Mouse (Mus musculus): ENCODE measurements around the gene Spsb2. TPM values are rescaled to one million over a fixed set of nuclear protein-coding genes. Genes with fewer than 3 reads are reported as not detected.
A peak's percentile ranks its signal among the peaks of the same experiment; 100 is the strongest.
"Not testable (repeated sequence)": the region's sequence is repeated elsewhere in the genome, so short reads cannot be mapped to it uniquely, and the experiment has no call there.

Spsb2 gene
- polyA plus RNA-seq, 1 experiment from 2014 or later: 8.2 TPM

DNA sequence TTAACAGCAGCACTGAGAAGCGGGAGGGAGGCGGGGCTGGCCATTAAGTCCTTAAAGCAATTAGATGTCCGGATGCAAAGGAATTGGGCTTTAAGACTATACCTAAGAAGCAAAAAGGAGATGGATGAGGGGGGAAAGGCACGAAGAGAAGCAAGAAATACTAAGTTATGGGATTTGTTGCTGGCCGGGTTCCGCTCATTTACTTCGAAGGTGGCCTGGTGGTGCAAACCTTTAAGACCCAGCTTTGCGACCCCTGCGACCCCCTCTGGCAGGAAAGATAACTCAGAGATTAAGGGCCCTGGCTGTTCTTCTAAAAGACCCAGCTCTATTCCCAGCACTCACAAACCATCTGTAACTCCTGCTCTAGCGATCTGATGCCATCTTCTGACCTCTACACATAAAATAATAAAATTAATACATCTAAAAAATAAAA, 28.5 kb upstream of the Spsb2 start:
- no peak overlapping the region for H3K27ac ChIP-seq
- peak overlapping the region; percentile 36 for H3K4me3 ChIP-seq (replicated peaks)
- WGBS: 2% methylated on average over 10 of the region's 10 CpGs
- H3K4me2 ChIP-seq (replicated peaks): peak overlapping the region; percentile 60
- H3K27me3 ChIP-seq: peaks cover 7% of the 10 kb centered on the region
- peaks cover 17% of the 10 kb centered on the region for H3K4me1 ChIP-seq (replicated peaks)
- peak overlapping the region; percentile 42; the same call in 1 of the 2 replicates for H3K9ac ChIP-seq (replicated peaks)
- H3K36me3 ChIP-seq: no peaks in the 10 kb centered on the region
- no peaks in the 10 kb centered on the region for H3K9me3 ChIP-seq
- ATAC-seq: peak; percentile 44; the same call in 1 of the 2 replicates

DNA sequence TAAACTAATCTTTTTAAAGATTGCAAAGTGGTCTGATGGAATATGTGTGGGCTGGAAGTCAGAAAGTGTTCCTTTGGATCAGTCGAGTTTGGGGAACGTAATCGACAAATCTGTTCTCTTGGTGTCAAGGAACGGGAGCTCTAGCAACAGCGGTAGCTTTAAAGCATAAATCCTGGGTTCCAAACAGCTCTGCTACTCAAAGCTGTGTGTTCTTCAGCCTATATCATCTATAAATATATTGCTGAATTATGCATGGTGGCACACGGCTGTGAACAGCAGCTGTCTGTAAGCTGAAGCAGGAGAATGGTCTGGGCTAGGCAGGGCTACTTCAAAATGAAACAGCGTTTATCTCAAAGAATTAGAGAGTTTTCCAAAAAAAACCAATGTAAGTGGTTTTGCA, 27.5 kb upstream of the Spsb2 start:
- Histone ChIP-seq H3K36me3 (no peaks in the 10 kb centered on the region), H3K4me2 (replicated peaks) (no peak overlapping the region), H3K27me3 (peaks cover 7% of the 10 kb centered on the region), H3K9ac (replicated peaks) (no peak overlapping the region), H3K4me3 (replicated peaks) (no peak overlapping the region), H3K4me1 (replicated peaks) (peaks cover 17% of the 10 kb centered on the region), H3K27ac (no peak overlapping the region), H3K9me3 (no peaks in the 10 kb centered on the region)
- no peak for ATAC-seq
- WGBS: 89% methylated on average over 7 of the region's 7 CpGs

DNA sequence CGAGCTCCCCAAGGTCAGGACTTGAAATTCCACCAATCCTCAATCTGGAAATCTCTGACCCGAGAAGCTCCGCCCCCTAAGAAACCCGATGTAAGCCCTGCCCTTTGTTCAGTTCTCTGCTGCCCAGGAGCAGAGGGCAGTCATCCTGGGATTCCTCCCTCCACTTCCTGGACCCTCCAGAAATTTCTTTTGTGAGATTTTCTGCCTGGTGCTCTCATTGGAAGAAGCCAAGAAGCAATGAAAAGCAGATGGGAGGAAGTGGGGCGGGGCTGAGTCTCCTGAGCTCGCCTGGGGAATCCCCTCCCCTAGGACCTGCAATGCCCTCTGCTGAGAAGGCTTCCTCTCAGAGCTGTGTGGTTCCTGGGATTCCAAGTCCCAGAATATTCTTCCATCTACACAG, 26.0 kb upstream of the Spsb2 start:
- Histone ChIP-seq H3K9ac (replicated peaks) (no peak overlapping the region), H3K36me3 (no peaks in the 10 kb centered on the region), H3K27ac (no peak overlapping the region), H3K27me3 (peaks cover 7% of the 10 kb centered on the region), H3K4me2 (replicated peaks) (no peak overlapping the region), H3K4me3 (replicated peaks) (no peak overlapping the region), H3K4me1 (replicated peaks) (peaks cover 17% of the 10 kb centered on the region), H3K9me3 (no peaks in the 10 kb centered on the region)
- 25% methylated on average over 6 of the region's 6 CpGs for WGBS
- ATAC-seq: no peak

DNA sequence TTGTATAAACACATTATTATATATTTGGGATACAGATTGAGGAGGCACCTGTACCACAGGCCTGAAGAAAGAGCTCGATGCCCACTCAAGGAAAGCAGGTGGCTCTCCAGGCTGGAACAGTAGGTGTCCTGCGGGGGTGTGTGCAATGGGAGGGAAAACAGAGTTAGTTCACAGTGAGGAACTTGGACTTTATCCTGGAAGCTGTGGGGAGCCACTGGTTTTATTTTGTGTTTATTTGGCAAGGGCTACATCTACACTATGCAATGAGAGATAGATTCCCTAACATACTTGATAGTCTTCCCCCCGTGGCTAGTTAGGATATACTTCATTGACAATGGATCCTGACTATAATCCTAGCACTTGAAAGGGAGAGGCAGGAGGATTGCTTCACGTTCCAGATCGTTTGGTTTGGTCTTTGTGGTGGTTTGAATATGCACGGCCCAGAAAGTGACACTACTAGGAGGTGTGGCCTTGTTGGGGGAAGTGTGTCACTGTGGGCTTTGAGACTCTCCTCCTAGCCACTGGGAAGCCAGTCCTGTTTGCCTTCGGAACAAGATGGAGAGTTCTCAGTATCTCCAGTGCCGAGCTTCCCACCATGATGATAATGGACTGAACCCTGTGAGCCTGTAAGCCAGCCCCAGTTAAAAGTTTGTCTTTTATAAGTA, 21.6 kb upstream of the Spsb2 start:
- Histone ChIP-seq H3K9ac (replicated peaks) (no peak overlapping the region), H3K4me3 (replicated peaks) (no peak overlapping the region), H3K27me3 (no peaks in the 10 kb centered on the region), H3K9me3 (no peaks in the 10 kb centered on the region), H3K4me1 (replicated peaks) (0 out of 2 replicates have a peak, but pooled peaks cover 3% of the 10 kb centered on the region), H3K27ac (no peak overlapping the region), H3K4me2 (replicated peaks) (no peak overlapping the region), H3K36me3 (no peaks in the 10 kb centered on the region)
- 51% methylated on average over 8 of the region's 8 CpGs for WGBS
- ATAC-seq: no peak

DNA sequence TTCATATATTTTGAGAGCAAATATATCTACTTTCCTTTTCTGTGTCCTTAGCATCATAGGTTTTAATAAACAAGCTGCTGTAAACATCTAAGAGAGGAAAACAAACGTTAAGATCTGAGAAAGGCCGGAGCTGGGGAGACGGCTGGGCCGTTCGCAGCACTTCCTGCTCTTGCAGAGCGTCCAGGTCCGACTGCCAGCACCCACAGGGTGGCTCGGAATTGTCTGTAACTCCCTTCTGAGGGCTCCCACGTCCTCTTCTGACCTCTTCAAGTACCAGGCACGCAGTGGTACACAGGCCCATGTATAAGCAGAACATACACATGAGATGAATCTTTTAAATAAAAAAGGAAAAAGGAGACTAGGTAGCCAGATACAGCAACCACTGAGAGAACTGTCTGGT, 20.7 kb upstream of the Spsb2 start:
- Histone ChIP-seq H3K9ac (replicated peaks) (no peak overlapping the region), H3K27me3 (no peaks in the 10 kb centered on the region), H3K27ac (no peak overlapping the region), H3K36me3 (no peaks in the 10 kb centered on the region), H3K4me2 (replicated peaks) (no peak overlapping the region), H3K9me3 (no peaks in the 10 kb centered on the region), H3K4me1 (replicated peaks) (no peaks in the 10 kb centered on the region), H3K4me3 (replicated peaks) (no peak overlapping the region)
- 77% methylated on average over 10 of the region's 10 CpGs for WGBS
- ATAC-seq: no peak

DNA sequence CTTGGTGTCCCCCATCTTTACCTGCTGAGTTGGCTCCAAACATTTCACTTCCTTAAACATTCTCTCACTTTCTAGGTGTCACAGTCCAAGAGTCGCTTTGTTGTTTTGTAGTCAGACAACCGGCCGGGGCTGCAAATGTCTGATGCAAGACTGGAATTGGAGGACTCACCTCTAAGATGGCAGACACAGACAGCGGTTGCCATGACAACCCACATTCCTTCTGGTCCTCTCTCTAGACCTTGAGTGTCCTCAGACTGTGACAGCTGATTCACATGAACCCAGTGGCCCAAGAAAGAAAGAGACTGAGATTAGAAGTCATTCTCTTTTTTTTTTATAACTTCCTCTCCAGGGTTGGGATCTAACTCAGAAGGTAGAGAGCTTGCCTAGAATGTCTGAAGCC, 18.9 kb upstream of the Spsb2 start:
- no peak for ATAC-seq

DNA sequence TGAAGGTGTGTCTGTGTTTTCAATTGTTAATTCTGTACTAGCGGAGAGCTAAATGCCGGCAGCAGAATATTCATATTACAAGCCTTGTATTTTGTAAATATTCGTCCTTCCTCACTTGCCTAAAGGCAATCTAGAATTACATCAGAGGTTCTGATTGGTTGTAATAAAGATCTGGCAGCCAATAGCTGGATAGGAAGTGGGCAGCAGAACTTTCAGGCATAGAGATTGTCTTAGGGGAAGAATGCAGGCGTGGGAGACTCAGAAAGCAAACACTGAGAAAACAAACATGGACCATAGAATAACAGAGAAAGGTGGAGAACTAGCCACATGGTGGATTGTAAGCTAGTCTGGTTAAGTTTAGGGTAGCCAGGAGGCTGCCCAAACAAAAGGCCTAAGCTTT, 18.3 kb upstream of the Spsb2 start:
- no peak overlapping the region for H3K4me2 ChIP-seq (replicated peaks)
- no peaks in the 10 kb centered on the region for H3K4me1 ChIP-seq (replicated peaks)
- no peaks in the 10 kb centered on the region for H3K36me3 ChIP-seq
- H3K27me3 ChIP-seq: no peaks in the 10 kb centered on the region
- WGBS: 79% methylated on average over 4 of the region's 4 CpGs
- no peak for ATAC-seq
- no peak overlapping the region for H3K9ac ChIP-seq (replicated peaks)
- no peak overlapping the region for H3K4me3 ChIP-seq (replicated peaks)
- H3K27ac ChIP-seq: no peak overlapping the region
- no peaks in the 10 kb centered on the region for H3K9me3 ChIP-seq

More for the DNA sequence above, 18.9 kb upstream of the Spsb2 start:
- Histone ChIP-seq H3K4me1 (replicated peaks) (no peaks in the 10 kb centered on the region), H3K27ac (no peak overlapping the region), H3K27me3 (no peaks in the 10 kb centered on the region), H3K36me3 (no peaks in the 10 kb centered on the region), H3K4me2 (replicated peaks) (no peak overlapping the region), H3K9me3 (no peaks in the 10 kb centered on the region), H3K4me3 (replicated peaks) (no peak overlapping the region), H3K9ac (replicated peaks) (no peak overlapping the region)
- WGBS: 75% methylated on average over 4 of the region's 4 CpGs

DNA sequence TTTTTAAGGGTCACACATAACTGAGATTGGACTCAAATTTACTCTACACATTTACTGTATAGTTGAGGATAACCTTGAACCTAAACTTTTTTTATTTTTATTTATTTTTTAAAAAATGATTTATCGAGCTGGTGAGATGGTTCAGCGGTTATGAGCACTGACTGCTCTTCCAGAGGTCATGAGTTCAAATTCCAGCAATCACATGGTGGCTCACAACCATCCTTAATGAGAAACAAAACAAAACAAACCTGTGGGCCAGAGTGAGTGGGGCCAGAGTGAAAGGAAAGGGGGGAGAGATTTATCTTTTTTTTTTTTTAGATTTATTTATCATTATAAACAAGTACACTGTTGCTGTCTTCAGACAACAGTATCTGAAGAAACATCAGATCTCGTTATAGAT, 16.6 kb upstream of the Spsb2 start:
- no peaks in the 10 kb centered on the region for H3K27me3 ChIP-seq

DNA sequence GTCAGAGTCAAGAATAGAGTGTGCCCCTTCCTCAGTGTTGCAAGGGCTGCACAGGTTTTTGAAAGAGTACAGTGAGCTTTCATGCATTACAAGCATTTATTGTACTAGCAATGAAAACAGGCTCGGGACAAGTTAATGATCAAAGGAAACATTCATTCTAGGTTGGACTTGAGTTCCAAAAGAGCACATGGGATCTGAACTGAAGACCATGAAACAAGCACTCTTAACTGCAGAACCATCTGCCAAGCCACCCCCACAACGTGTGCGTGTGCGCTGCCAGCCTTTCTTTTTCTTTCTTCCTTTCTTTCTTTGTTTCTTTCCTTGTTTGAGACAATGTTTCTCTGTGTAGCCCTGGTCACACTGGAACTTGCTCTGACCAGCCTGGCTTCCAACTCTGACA, 12.7 kb upstream of the Spsb2 start:
- H3K4me3 ChIP-seq (replicated peaks): no peak overlapping the region
- H3K4me2 ChIP-seq (replicated peaks): no peak overlapping the region
- no peaks in the 10 kb centered on the region for H3K36me3 ChIP-seq
- H3K9ac ChIP-seq (replicated peaks): no peak overlapping the region
- ATAC-seq: no peak
- H3K27ac ChIP-seq: no peak overlapping the region
- H3K27me3 ChIP-seq: no peaks in the 10 kb centered on the region
- no peaks in the 10 kb centered on the region for H3K4me1 ChIP-seq (replicated peaks)
- 74% methylated on average over 4 of the region's 4 CpGs for whole genome bisulfite sequencing
- no peaks in the 10 kb centered on the region for H3K9me3 ChIP-seq

More for the DNA sequence above, 16.6 kb upstream of the Spsb2 start:
- no peak for ATAC-seq
- 82% methylated on average over 3 of the region's 3 CpGs for WGBS
- H3K4me2 ChIP-seq (replicated peaks): no peak overlapping the region
- H3K4me3 ChIP-seq (replicated peaks): no peak overlapping the region
- no peak overlapping the region for H3K9ac ChIP-seq (replicated peaks)
- H3K36me3 ChIP-seq: no peaks in the 10 kb centered on the region
- H3K27ac ChIP-seq: no peak overlapping the region
- no peaks in the 10 kb centered on the region for H3K4me1 ChIP-seq (replicated peaks)
- no peaks in the 10 kb centered on the region for H3K9me3 ChIP-seq

DNA sequence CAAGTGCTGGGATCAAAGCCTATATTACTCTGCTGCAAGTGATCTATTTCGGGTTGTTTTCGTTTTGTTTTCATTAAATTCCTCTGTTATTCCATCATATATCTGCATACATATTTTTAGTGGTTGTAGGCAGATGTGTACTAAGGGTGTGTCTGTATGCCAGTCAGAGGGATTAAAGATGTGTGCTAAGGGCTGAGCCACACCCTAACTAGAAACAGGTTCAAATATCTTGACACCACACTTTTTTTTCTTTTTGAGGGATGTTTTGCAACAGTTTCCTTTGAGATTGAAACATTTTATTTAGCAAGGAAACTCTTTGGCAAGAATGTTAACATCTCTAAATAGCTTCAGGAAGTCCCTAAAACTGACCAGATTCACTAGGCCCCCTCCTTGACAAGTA, 12.3 kb upstream of the Spsb2 start:
- Histone ChIP-seq H3K4me3 (replicated peaks) (no peak overlapping the region), H3K9ac (replicated peaks) (no peak overlapping the region), H3K4me1 (replicated peaks) (no peaks in the 10 kb centered on the region), H3K27me3 (no peaks in the 10 kb centered on the region), H3K36me3 (no peaks in the 10 kb centered on the region), H3K27ac (no peak overlapping the region), H3K9me3 (no peaks in the 10 kb centered on the region), H3K4me2 (replicated peaks) (no peak overlapping the region)
- no peak for ATAC-seq
- 85% methylated on average over 2 of the region's 2 CpGs for WGBS

DNA sequence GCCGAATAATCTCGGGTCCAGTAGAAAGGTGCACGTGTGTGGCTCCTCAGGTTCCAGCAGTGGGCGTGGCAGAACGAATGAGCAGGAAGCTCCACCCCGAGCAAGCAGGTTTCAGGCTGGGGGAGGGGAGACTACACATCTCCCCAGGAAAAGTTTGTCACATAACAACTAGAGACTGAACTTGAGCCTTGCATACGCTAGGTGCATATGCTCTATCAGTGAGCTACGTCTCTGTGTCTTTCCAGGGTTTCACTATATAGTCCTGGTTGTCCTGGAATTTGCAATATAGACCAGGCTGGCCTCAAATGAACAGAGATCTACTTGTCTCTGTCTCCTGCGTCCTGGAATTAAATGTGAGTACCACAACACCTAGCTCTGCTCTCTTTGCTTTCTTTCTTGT, 6.1 kb upstream of the Spsb2 start:
- H3K4me1 ChIP-seq (replicated peaks): peaks cover 18% of the 10 kb centered on the region
- ATAC-seq; H3K9me3 ChIP-seq; H3K36me3 ChIP-seq; H3K4me3 ChIP-seq (replicated peaks); H3K27ac ChIP-seq; H3K9ac ChIP-seq (replicated peaks); H3K4me2 ChIP-seq (replicated peaks); H3K27me3 ChIP-seq: not testable (repeated sequence)
- WGBS: 17% methylated on average over 5 of the region's 9 CpGs

DNA sequence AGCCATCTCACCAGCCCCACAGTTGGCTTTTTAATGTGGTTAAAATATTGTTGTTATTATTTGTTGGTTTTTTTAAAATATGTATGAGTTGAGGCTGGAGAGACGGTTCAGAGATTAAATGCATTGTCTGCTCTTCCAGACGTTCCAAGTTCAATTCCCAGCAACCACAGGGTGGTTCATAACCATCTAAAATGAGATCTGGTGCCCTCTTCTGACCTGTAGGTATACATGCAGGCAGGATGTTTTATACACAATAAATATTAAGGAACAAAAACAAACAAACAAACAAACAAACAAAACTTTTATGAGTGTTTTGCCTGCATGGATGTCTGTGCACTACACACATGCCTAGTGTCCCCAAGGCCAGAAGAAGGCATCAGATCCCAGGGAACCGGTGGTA, 5.4 kb upstream of the Spsb2 start:
- Histone ChIP-seq H3K36me3 (no peaks in the 10 kb centered on the region), H3K9ac (replicated peaks) (no peak overlapping the region), H3K4me2 (replicated peaks) (no peak overlapping the region), H3K4me1 (replicated peaks) (peaks cover 20% of the 10 kb centered on the region), H3K9me3 (no peaks in the 10 kb centered on the region), H3K4me3 (replicated peaks) (no peak overlapping the region), H3K27me3 (peaks cover 4% of the 10 kb centered on the region), H3K27ac (no peak overlapping the region)
- WGBS: 75% methylated on average over 3 of the region's 3 CpGs
- no peak for ATAC-seq

DNA sequence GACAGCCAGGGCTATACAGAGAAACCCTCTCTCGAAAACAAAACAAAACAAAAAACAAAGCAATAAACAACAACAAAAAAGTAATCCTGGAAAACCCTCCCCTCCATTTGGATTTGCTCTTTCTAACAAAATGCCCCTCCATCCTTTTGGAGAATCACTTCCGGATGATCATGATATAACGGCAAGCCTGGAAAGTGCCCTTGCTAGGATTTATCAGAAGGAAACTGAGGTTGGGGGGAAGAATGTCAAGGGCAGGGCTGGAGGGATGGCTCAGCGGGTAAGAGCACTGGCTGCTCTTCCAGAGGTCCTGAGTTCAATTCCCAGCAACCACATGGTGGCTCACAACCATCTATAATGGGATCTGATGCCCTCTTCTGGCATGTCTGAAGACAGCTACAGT, 4.8 kb upstream of the Spsb2 start:
- H3K4me3 ChIP-seq (replicated peaks); H3K4me2 ChIP-seq (replicated peaks); H3K9ac ChIP-seq (replicated peaks); ATAC-seq; H3K9me3 ChIP-seq; H3K27me3 ChIP-seq; H3K36me3 ChIP-seq; H3K27ac ChIP-seq: not testable (repeated sequence)
- WGBS: 92% methylated on average over 4 of the region's 4 CpGs
- H3K4me1 ChIP-seq (replicated peaks): peaks cover 24% of the 10 kb centered on the region
